Mouse (Mus musculus) hindbrain, embryonic 14.5 days (tissue): ENCODE data around the gene Ankrd13b. TPM values are rescaled to one million over a fixed set of nuclear protein-coding genes. Genes with fewer than 3 reads are reported as not detected.

ENCODE experiments used
- ATAC-seq: fragments of 200-750 bp; cut with Nextera tagmentation; 2 replicates; pipeline ENCODE4 v1.8.0; 2017; ENCODE audit warnings: moderate number of reproducible peaks, mild to moderate bottlenecking, moderate TSS enrichment, moderate library complexity; ENCODE audit not compliant: low FRiP score
- DNase-seq: peaks from one replicate; pipeline ENCODE4 v3.0.0-alpha.2; 2015; ENCODE audit warnings: low spot score
- H3K27ac ChIP-seq: fragments of 300-500 bp; sonication (generic); 2 replicates; pipeline ENCODE4 v1.5.1; 2014; ENCODE audit warnings: mild to moderate bottlenecking, moderate library complexity
- H3K27me3 ChIP-seq: fragments of 300-500 bp; sonication (generic); 2 replicates; pipeline ENCODE4 v1.6.1; 2014; ENCODE audit warnings: mild to moderate bottlenecking, low read length, mixed read lengths; ENCODE audit not compliant: control insufficient read depth, insufficient read depth
- H3K36me3 ChIP-seq: fragments of 300-500 bp; sonication (generic); replicated peaks from 2 replicates; pipeline ENCODE4 v1.6.1; 2014; ENCODE audit not compliant: control insufficient read depth, insufficient read depth
- H3K4me1 ChIP-seq: fragments of 300-500 bp; sonication (generic); replicated peaks from 2 replicates; pipeline ENCODE4 v1.6.1; 2014; ENCODE audit warnings: antibody characterized with exemption, low read length, mixed read lengths; ENCODE audit not compliant: control insufficient read depth, insufficient read depth
- H3K4me2 ChIP-seq: fragments of 300-500 bp; sonication (generic); replicated peaks from 2 replicates; pipeline ENCODE4 v1.6.1; 2014; ENCODE audit warnings: mild to moderate bottlenecking, moderate library complexity
- H3K4me3 ChIP-seq: fragments of 300-500 bp; sonication (generic); replicated peaks from 2 replicates; pipeline ENCODE4 v1.5.1; 2014; ENCODE audit warnings: mild to moderate bottlenecking, low read length
- H3K9ac ChIP-seq: fragments of 300-500 bp; sonication (generic); 2 replicates; pipeline ENCODE4 v1.6.1; 2014
- H3K9me3 ChIP-seq: fragments of 300-500 bp; sonication (generic); 2 replicates; pipeline ENCODE4 v1.6.1; 2016; ENCODE audit warnings: low read length; ENCODE audit not compliant: control insufficient read depth
- WGBS: fragments of 180-500 bp; shearing (Covaris S2); extraction: QIAGEN DNeasy Blood & Tissue Kit; methylation state at CpG from one replicate; pipeline ENCODE4 v1.1.7; 2014; 5-methylcytosine and 5-hydroxymethylcytosine counted together
- polyA plus RNA-seq: library from polyadenylated mRNA; unstranded; fragments of >200 nt; fragmentation: Nextera tagmentation; extraction: Ambion mirVana; gene quantifications from 2 replicates; pipeline ENCODE4 v1.2.1, GENCODE M21; 2014

The Ankrd13b gene
- polyA plus RNA-seq, 1 experiment from 2014 or later: 44.5 TPM

- Histone ChIP-seq H3K27ac (no peak overlapping the region), H3K27me3 (peaks cover 33% of the 10 kb centered on the region), H3K4me3 (no peak overlapping the region), H3K4me2 (no peak overlapping the region), H3K36me3 (peaks cover 28% of the 10 kb centered on the region), H3K4me1 (no peaks in the 10 kb centered on the region; the same call in 1 of the 2 replicates), H3K9me3 (no peaks in the 10 kb centered on the region), H3K9ac (no peak overlapping the region)
- 78% methylated on average over 9 of the region's 9 CpGs for WGBS
- ATAC-seq (no peak), DNase-seq (no peak)
Observed at GRCm38 (mm10) chr11:77468397-77468796, 21.1 kb downstream of the Ankrd13b start.

GRCm38 (mm10) chr11:77467784-77468183 lies 21.7 kb downstream of the Ankrd13b start:
- Histone ChIP-seq H3K9ac (no peak overlapping the region), H3K4me2 (no peak overlapping the region), H3K4me3 (no peak overlapping the region), H3K9me3 (no peaks in the 10 kb centered on the region), H3K4me1 (no peaks in the 10 kb centered on the region; the same call in 1 of the 2 replicates), H3K36me3 (peaks cover 22% of the 10 kb centered on the region), H3K27me3 (peaks cover 39% of the 10 kb centered on the region), H3K27ac (no peak overlapping the region)
- ATAC-seq (peak; percentile 33; the same call in 1 of the 2 replicates), DNase-seq (peak; percentile 56)
- WGBS: 15% methylated on average over 20 of the region's 20 CpGs

GRCm38 (mm10) chr11:77467157-77467556 lies 22.3 kb downstream of the Ankrd13b start:
- no peak overlapping the region for H3K27ac ChIP-seq
- no peak for DNase-seq
- no peak overlapping the region for H3K4me3 ChIP-seq
- H3K4me2 ChIP-seq: no peak overlapping the region
- 4% methylated on average over 25 of the region's 25 CpGs for WGBS
- peaks cover 45% of the 10 kb centered on the region for H3K27me3 ChIP-seq
- H3K36me3 ChIP-seq: peaks cover 16% of the 10 kb centered on the region
- no peaks in the 10 kb centered on the region for H3K9me3 ChIP-seq
- no peak for ATAC-seq
- H3K9ac ChIP-seq: no peak overlapping the region
- peaks cover under 1% of the 10 kb centered on the region; the same call in 1 of the 2 replicates for H3K4me1 ChIP-seq

- H3K9ac ChIP-seq: no peak overlapping the region
- ATAC-seq (no peak), DNase-seq (no peak)
- 47% methylated on average over 9 of the region's 9 CpGs for WGBS
- H3K4me3 ChIP-seq: no peak overlapping the region
- no peak overlapping the region for H3K4me2 ChIP-seq
- no peak overlapping the region for H3K27ac ChIP-seq
- H3K36me3 ChIP-seq: peaks cover 10% of the 10 kb centered on the region
- H3K27me3 ChIP-seq: peaks cover 49% of the 10 kb centered on the region
- H3K9me3 ChIP-seq: no peaks in the 10 kb centered on the region
- H3K4me1 ChIP-seq: peaks cover 5% of the 10 kb centered on the region; the same call in 1 of the 2 replicates
Observed at GRCm38 (mm10) chr11:77466544-77466943, 22.9 kb downstream of the Ankrd13b start.

- Histone ChIP-seq H3K9ac (no peak overlapping the region), H3K36me3 (no peaks in the 10 kb centered on the region; the same call in 1 of the 2 replicates), H3K9me3 (no peaks in the 10 kb centered on the region), H3K4me2 (no peak overlapping the region), H3K27ac (no peak overlapping the region), H3K27me3 (peaks cover 58% of the 10 kb centered on the region), H3K4me1 (peaks cover 5% of the 10 kb centered on the region; the same call in 1 of the 2 replicates), H3K4me3 (no peak overlapping the region)
- no peak for DNase-seq
- WGBS: 31% methylated on average over 3 of the region's 3 CpGs
- no peak for ATAC-seq
Observed at GRCm38 (mm10) chr11:77465111-77465510, 24.4 kb downstream of the Ankrd13b start.

GRCm38 (mm10) chr11:77464684-77465083 lies 24.8 kb downstream of the Ankrd13b start:
- peaks cover 58% of the 10 kb centered on the region for H3K27me3 ChIP-seq
- H3K4me3 ChIP-seq: no peak overlapping the region
- peaks cover 5% of the 10 kb centered on the region; the same call in 1 of the 2 replicates for H3K4me1 ChIP-seq
- H3K36me3 ChIP-seq: no peaks in the 10 kb centered on the region; the same call in 1 of the 2 replicates
- 49% methylated on average over 4 of the region's 4 CpGs for WGBS
- no peaks in the 10 kb centered on the region for H3K9me3 ChIP-seq
- ATAC-seq (no peak), DNase-seq (no peak)
- no peak overlapping the region for H3K4me2 ChIP-seq
- H3K27ac ChIP-seq: no peak overlapping the region
- H3K9ac ChIP-seq: no peak overlapping the region

- peaks cover 5% of the 10 kb centered on the region; the same call in 1 of the 2 replicates for H3K4me1 ChIP-seq
- no peak overlapping the region for H3K4me3 ChIP-seq
- H3K4me2 ChIP-seq: no peak overlapping the region
- ATAC-seq (no peak), DNase-seq (no peak)
- H3K27me3 ChIP-seq: peaks cover 58% of the 10 kb centered on the region
- no peak overlapping the region for H3K27ac ChIP-seq
- H3K9ac ChIP-seq: no peak overlapping the region
- H3K36me3 ChIP-seq: no peaks in the 10 kb centered on the region; the same call in 1 of the 2 replicates
- no peaks in the 10 kb centered on the region for H3K9me3 ChIP-seq
- 76% methylated on average over 10 of the region's 10 CpGs for WGBS
Observed at GRCm38 (mm10) chr11:77463786-77464185, 25.7 kb downstream of the Ankrd13b start.

- H3K4me3 ChIP-seq: peak overlapping the region; percentile 44; the same call in 1 of the 2 replicates
- ATAC-seq (no peak), DNase-seq (no peak)
- peaks cover 5% of the 10 kb centered on the region; the same call in 1 of the 2 replicates for H3K4me1 ChIP-seq
- H3K4me2 ChIP-seq: peak overlapping the region; percentile 99
- WGBS: 48% methylated on average over 8 of the region's 8 CpGs
- no peaks in the 10 kb centered on the region; the same call in 1 of the 2 replicates for H3K36me3 ChIP-seq
- H3K9me3 ChIP-seq: no peaks in the 10 kb centered on the region
- H3K27me3 ChIP-seq: peaks cover 55% of the 10 kb centered on the region
- no peak overlapping the region for H3K9ac ChIP-seq
- no peak overlapping the region for H3K27ac ChIP-seq
Observed at GRCm38 (mm10) chr11:77463101-77463445, 26.4 kb downstream of the Ankrd13b start.

- under 1% methylated on average over 61 of the region's 73 CpGs for WGBS
- peak within 1 kb of the TSS; percentile 44 for H3K4me3 ChIP-seq
- peaks cover 3% of the 10 kb centered on the region for H3K36me3 ChIP-seq
- H3K27me3 ChIP-seq: peaks cover 50% of the 10 kb centered on the region
- H3K27ac ChIP-seq: no peak within 1 kb of the TSS
- peak; percentile 47; the same call in 1 of the 2 replicates for ATAC-seq
- no peak for DNase-seq
- peaks cover 5% of the 10 kb centered on the region; the same call in 1 of the 2 replicates for H3K4me1 ChIP-seq
- H3K4me2 ChIP-seq: peak within 1 kb of the TSS; percentile 99
- peak within 1 kb of the TSS; percentile 53 for H3K9ac ChIP-seq
- H3K9me3 ChIP-seq: no peaks in the 10 kb centered on the region
Observed at GRCm38 (mm10) chr11:77462283-77463100, 27.0 kb downstream of the Ankrd13b start, which contains the start of gene Coro6. Gene Coro6 (plus strand): TSS chr11:77462411.
